33 mouse cellular contexts compared by ENCODE assay signal in the genomic region with DNA sequence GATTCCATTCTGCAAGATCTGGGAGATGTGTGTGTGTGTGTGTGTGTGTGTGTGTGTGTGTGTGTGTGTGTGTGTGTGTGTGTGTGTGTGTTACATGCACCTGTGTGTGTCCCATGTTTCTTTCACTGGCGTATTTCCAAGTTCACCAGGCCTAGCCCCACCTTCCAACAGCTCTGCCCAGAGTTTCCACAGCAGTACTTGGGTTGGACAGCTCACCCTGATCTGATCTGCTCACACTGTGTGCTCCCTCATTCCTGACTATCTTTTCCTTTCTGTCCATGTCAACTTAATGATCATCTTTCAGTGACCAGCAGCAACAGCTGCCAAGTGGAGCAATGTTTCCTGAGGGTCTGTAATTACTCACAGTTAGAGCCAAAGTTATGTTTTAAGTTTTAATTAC.
"Had no signal": no experiment of that assay in that cellular context is flagged by ENCODE, and none has a peak within 500 bp of the region (broad histone marks: within the 10 kb centered on the region; RNA-seq: fewer than 3 reads in every experiment).

No protein-coding gene starts in this region.

- H3K4me3 ChIP-seq: heart, embryonic 10.5 days; heart, embryonic 12.5 days; heart, embryonic 13.5 days; heart, embryonic 15.5 days; hindbrain, embryonic 10.5 days; hindbrain, embryonic 15.5 days; intestine, embryonic 15.5 days; kidney, embryonic 15.5 days; layer of hippocampus, adult 2 months; left cerebral cortex, adult 2 months had no signal

- H3K4me1 ChIP-seq: heart, embryonic 10.5 days; heart, embryonic 12.5 days; heart, embryonic 15.5 days; hindbrain, embryonic 10.5 days; hindbrain, embryonic 15.5 days; intestine, embryonic 15.5 days; kidney, embryonic 15.5 days had no signal

- H3K9me3 ChIP-seq: heart, embryonic 10.5 days; heart, embryonic 13.5 days; heart, embryonic 15.5 days; hindbrain, embryonic 10.5 days; hindbrain, embryonic 15.5 days; intestine, embryonic 15.5 days; kidney, embryonic 15.5 days had no signal

- H3K27ac ChIP-seq: heart, embryonic 10.5 days; heart, embryonic 13.5 days; heart, embryonic 15.5 days; hindbrain, embryonic 10.5 days; hindbrain, embryonic 14.5 days; hindbrain, embryonic 15.5 days; hindbrain, postnatal 0 days; intestine, embryonic 15.5 days; kidney, embryonic 15.5 days; kidney, postnatal 0 days; layer of hippocampus, adult 2 months; left cerebral cortex, adult 2 months had no signal

- H3K4me2 ChIP-seq: heart, embryonic 12.5 days; heart, embryonic 13.5 days; heart, embryonic 15.5 days; hindbrain, embryonic 14.5 days; hindbrain, embryonic 15.5 days; intestine, embryonic 15.5 days; kidney, embryonic 15.5 days had no signal

- H3K36me3 ChIP-seq: heart, embryonic 10.5 days; heart, embryonic 12.5 days; heart, embryonic 13.5 days; heart, embryonic 15.5 days; hindbrain, embryonic 10.5 days; hindbrain, embryonic 15.5 days; intestine, embryonic 15.5 days; kidney, embryonic 15.5 days had no signal

- H3K9ac ChIP-seq: heart, embryonic 12.5 days; heart, embryonic 13.5 days; heart, embryonic 15.5 days; hindbrain, embryonic 14.5 days; hindbrain, embryonic 15.5 days; intestine, embryonic 15.5 days; kidney, embryonic 15.5 days had no signal

- DNase-seq: heart, postnatal 10 days; heart, postnatal 14 days; heart, postnatal 36 days; heart, postnatal 4 days; kidney, adult 11 months; kidney, adult 18-20 months; kidney, adult 2 months; kidney, adult 8-10 months; kidney, adult 9 months; kidney, postnatal 10 days; kidney, postnatal 14 days; kidney, postnatal 25 days; kidney, postnatal 36 days; kidney, postnatal 4 days; layer of hippocampus, adult 9-11 months; layer of hippocampus, postnatal 36 days had no signal

- H3K27me3 ChIP-seq: heart, embryonic 12.5 days; heart, embryonic 13.5 days; heart, embryonic 15.5 days; hindbrain, embryonic 15.5 days; intestine, embryonic 15.5 days; kidney, embryonic 15.5 days had no signal

- ATAC-seq: hindbrain, embryonic 16.5 days; inflammation-experienced regulatory T-cells, adult 6 months; intestine, embryonic 15.5 days; intestine, embryonic 16.5 days; intestine, postnatal 0 days had no signal
